Mouse (Mus musculus): ENCODE results near the gene Prr11. TPM values are rescaled to one million over a fixed set of nuclear protein-coding genes. Genes with fewer than 3 reads are reported as not detected.

The Prr11 gene
- total RNA-seq, 1 experiment = 9.6 TPM

DNA sequence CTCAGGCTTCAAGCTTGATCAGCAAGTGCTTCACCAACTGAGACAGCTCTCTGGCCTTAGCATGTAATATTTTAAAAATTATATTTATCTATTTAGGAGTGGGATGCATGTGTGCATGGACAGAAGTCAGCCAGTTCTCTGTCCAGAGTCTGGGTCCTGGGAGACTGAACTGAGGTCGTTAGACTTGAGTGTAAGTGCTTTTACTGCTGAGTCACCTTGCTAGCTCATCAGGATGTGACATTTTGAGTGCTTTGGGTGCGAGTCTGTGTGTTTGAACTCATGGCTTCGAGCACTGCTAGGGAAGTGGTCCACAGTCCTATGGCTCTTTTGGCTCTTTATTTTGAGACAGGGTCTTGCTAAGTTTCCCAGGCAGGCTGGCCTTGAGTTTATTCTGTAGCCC lies 65.5 kb downstream of the Prr11 start:
- Histone ChIP-seq H3K4me1 (ENCODE audit: control insufficient read depth in 2 of 2, insufficient read depth in 2 of 2, low read length in 2 of 2, poor library complexity in 1 of 2) (no peaks in the 10 kb centered on the region; a peak in 1 of 4 replicates), H3K27ac (ENCODE audit: insufficient read depth, low read depth, low read length, poor library complexity, severe bottlenecking) (no peak overlapping the region), H3K9me3 (ENCODE audit: control insufficient read depth, insufficient read depth, low read depth, low read length) (no peaks in the 10 kb centered on the region), H3K4me3 (ENCODE audit: insufficient read depth in 1 of 2, low read depth in 1 of 2, low read length in 2 of 2, poor library complexity in 1 of 2, severe bottlenecking in 1 of 2) (no peak overlapping the region), H3K36me3 (ENCODE audit: control insufficient read depth, insufficient read depth, low read length, poor library complexity, severe bottlenecking) (no peaks in the 10 kb centered on the region), H3K9ac (ENCODE audit: insufficient read depth, low read depth, low read length, poor library complexity, severe bottlenecking) (no peak overlapping the region)
- in situ Hi-C loops (cut with MboI; ENCODE audit: low sequenced_read_pairs in 2 of 2, unreplicated experiment in 2 of 2) = no loop called here
- TF ChIP-seq CHD2 (IDR thresholded peaks at IDR 0.05; ENCODE audit: low read depth, low read length) (no peak), ZNF384 (IDR thresholded peaks at IDR 0.05; ENCODE audit: low read depth, low read length) (no peak), ZC3H11A (IDR thresholded peaks at IDR 0.05; ENCODE audit: borderline replicate concordance, low read depth, low read length) (no peak), MAFK (IDR thresholded peaks at IDR 0.05; ENCODE audit: insufficient read depth, low read depth, low read length) (peak; percentile 61)
- no peak for DNase-seq (ENCODE audit: low read depth, low spot score)

DNA sequence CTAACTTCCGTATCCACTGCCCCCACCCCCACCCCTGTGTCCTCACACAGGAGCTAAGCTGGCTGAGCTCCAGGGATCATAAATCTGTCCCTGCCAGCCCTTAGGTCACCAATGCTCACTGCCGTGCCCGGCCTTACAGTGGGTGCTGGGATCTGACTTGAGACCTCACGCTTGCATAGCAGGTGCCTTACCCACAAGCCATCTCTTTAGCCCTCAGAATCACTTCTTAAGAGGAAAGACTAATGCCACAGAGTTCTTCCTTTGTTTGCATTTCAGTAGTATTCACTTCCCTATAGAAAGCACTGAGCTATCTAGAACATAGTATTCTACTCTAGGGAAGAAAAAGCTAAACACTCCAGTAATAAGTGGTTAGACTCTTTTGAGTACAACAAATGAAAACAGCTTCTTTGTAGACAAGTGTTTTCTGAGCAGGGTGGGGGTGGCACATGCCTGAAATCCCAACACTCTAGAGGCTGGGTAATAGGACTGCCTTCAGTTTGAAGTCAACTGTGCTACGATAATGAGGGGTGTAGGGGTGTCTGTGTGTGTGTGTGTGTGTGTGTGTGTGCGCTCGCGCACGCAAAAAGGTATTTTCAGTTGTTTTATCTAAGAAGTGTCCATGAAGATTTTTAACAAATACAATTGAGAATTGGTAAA lies 69.1 kb downstream of the Prr11 start:
- Histone ChIP-seq H3K9ac (ENCODE audit: insufficient read depth, low read depth, low read length, poor library complexity, severe bottlenecking) (no peak overlapping the region), H3K9me3 (ENCODE audit: control insufficient read depth, insufficient read depth, low read depth, low read length) (no peaks in the 10 kb centered on the region), H3K4me3 (ENCODE audit: insufficient read depth in 1 of 2, low read depth in 1 of 2, low read length in 2 of 2, poor library complexity in 1 of 2, severe bottlenecking in 1 of 2) (no peak overlapping the region), H3K27ac (ENCODE audit: insufficient read depth, low read depth, low read length, poor library complexity, severe bottlenecking) (0 out of 2 replicates have a peak overlapping the region, but pooled peaks have one; percentile 31), H3K36me3 (ENCODE audit: control insufficient read depth, insufficient read depth, low read length, poor library complexity, severe bottlenecking) (no peaks in the 10 kb centered on the region), H3K4me1 (ENCODE audit: control insufficient read depth in 2 of 2, insufficient read depth in 2 of 2, low read length in 2 of 2, poor library complexity in 1 of 2) (no peaks in the 10 kb centered on the region; a peak in 1 of 4 replicates)
- in situ Hi-C loops (cut with MboI; ENCODE audit: low sequenced_read_pairs in 2 of 2, unreplicated experiment in 2 of 2) = no loop called here
- no peak for TF ChIP-seq HCFC1 (IDR thresholded peaks at IDR 0.05; ENCODE audit: borderline replicate concordance, insufficient read depth, low read length)
- no peak for TF ChIP-seq ZNF384 (IDR thresholded peaks at IDR 0.05; ENCODE audit: low read depth, low read length)
- no peak for TF ChIP-seq ZC3H11A (IDR thresholded peaks at IDR 0.05; ENCODE audit: borderline replicate concordance, low read depth, low read length)
- DNase-seq (ENCODE audit: low read depth, low spot score) = no peak

Other genes with a start within 250 kb of the Prr11 start
- 3.3 and 3.6 TPM in 2 replicates for gene Ypel2, start 115.0 kb downstream of the Prr11 start, total RNA-seq (2012; rRNA removed)
- 2.6 and 5.0 TPM in 2 replicates for gene Gdpd1, start 34.6 kb downstream of the Prr11 start, total RNA-seq (2012; rRNA removed)
- 30.9 and 33.5 TPM in 2 replicates for gene Smg8, start 21.9 kb downstream of the Prr11 start, total RNA-seq (2012; rRNA removed)
- gene Ska2, start 526 bp upstream of the Prr11 start, total RNA-seq (2012; rRNA removed) = 9.2 and 17.2 TPM in 2 replicates
- 36.9 and 39.2 TPM in 2 replicates for gene Trim37, start 18.4 kb upstream of the Prr11 start, total RNA-seq (2012; rRNA removed)